Mouse (Mus musculus): ENCODE measurements at regions not wholly inside any gene's neighbourhood (a gene's known extent, or its start where the extent isn't known, plus 50 kb on each side); places are given as distances from the start of the nearest gene placed in this dataset.

- Histone ChIP-seq H3K27me3 (replicated peaks) (no peaks in the 10 kb centered on the region), H3K4me2 (no peak overlapping the region), H3K9ac (no peak overlapping the region), H3K4me3 (no peak overlapping the region), H3K9me3 (replicated peaks) (no peaks in the 10 kb centered on the region), H3K4me1 (no peaks in the 10 kb centered on the region), H3K36me3 (no peaks in the 10 kb centered on the region), H3K27ac (no peak overlapping the region)
- ATAC-seq = no peak
- WGBS (ENCODE audit: insufficient replicate concordance) = 86% methylated on average over 2 of the region's 2 CpGs
These were observed 1172.6 kb upstream of the Lrrc6 start for GRCm38 (mm10) chr15:67673276-67673675.

- H3K4me2 ChIP-seq = no peak overlapping the region
- no peak overlapping the region for H3K4me3 ChIP-seq
- no peak for ATAC-seq
- H3K27ac ChIP-seq = no peak overlapping the region
- no peaks in the 10 kb centered on the region for H3K4me1 ChIP-seq
- WGBS (ENCODE audit: insufficient replicate concordance) = 18% methylated on average over 1 of the region's 1 CpGs
- no peaks in the 10 kb centered on the region for H3K36me3 ChIP-seq
- no peaks in the 10 kb centered on the region for H3K9me3 ChIP-seq (replicated peaks)
- H3K27me3 ChIP-seq (replicated peaks) = no peaks in the 10 kb centered on the region
- H3K9ac ChIP-seq = no peak overlapping the region
These were observed 1135.4 kb upstream of the Lrrc6 start for GRCm38 (mm10) chr15:67636155-67636554.

GRCm38 (mm10) chr15:67626704-67627287, 1126.1 kb upstream of the Lrrc6 start:
- Histone ChIP-seq H3K9me3 (replicated peaks) (no peaks in the 10 kb centered on the region), H3K4me2 (no peak overlapping the region), H3K27me3 (replicated peaks) (no peaks in the 10 kb centered on the region), H3K9ac (no peak overlapping the region), H3K36me3 (no peaks in the 10 kb centered on the region), H3K4me1 (no peaks in the 10 kb centered on the region), H3K27ac (no peak overlapping the region), H3K4me3 (no peak overlapping the region)
- no peak for ATAC-seq
- 63% methylated on average over 3 of the region's 3 CpGs for WGBS (ENCODE audit: insufficient replicate concordance)

- Histone ChIP-seq H3K27ac (no peak overlapping the region), H3K9ac (no peak overlapping the region)
- WGBS (ENCODE audit: insufficient replicate concordance) = 43% methylated on average over 3 of the region's 3 CpGs
These were observed 1111.2 kb upstream of the Lrrc6 start for GRCm38 (mm10) chr15:67611896-67612295.

GRCm38 (mm10) chr15:67598426-67598825, 1097.7 kb upstream of the Lrrc6 start:
- Histone ChIP-seq H3K4me2 (no peak overlapping the region), H3K9ac (no peak overlapping the region), H3K9me3 (replicated peaks) (no peaks in the 10 kb centered on the region), H3K4me1 (no peaks in the 10 kb centered on the region), H3K27me3 (replicated peaks) (no peaks in the 10 kb centered on the region), H3K27ac (no peak overlapping the region), H3K36me3 (no peaks in the 10 kb centered on the region), H3K4me3 (no peak overlapping the region)
- 60% methylated on average over 4 of the region's 4 CpGs for WGBS (ENCODE audit: insufficient replicate concordance)
- ATAC-seq = no peak

More at GRCm38 (mm10) chr15:67611896-67612295, 1111.2 kb upstream of the Lrrc6 start:
- Histone ChIP-seq H3K4me1 (no peaks in the 10 kb centered on the region), H3K4me3 (no peak overlapping the region), H3K36me3 (no peaks in the 10 kb centered on the region), H3K9me3 (replicated peaks) (no peaks in the 10 kb centered on the region), H3K4me2 (no peak overlapping the region), H3K27me3 (replicated peaks) (no peaks in the 10 kb centered on the region)
- no peak for ATAC-seq

GRCm38 (mm10) chr15:67576581-67576980, 1075.9 kb upstream of the Lrrc6 start:
- no peaks in the 10 kb centered on the region for H3K4me1 ChIP-seq
- WGBS (ENCODE audit: insufficient replicate concordance) = 58% methylated on average over 1 of the region's 1 CpGs
- H3K27ac ChIP-seq = no peak overlapping the region
- no peak overlapping the region for H3K4me3 ChIP-seq
- no peaks in the 10 kb centered on the region for H3K36me3 ChIP-seq
- no peaks in the 10 kb centered on the region for H3K9me3 ChIP-seq (replicated peaks)
- H3K9ac ChIP-seq = no peak overlapping the region
- no peaks in the 10 kb centered on the region for H3K27me3 ChIP-seq (replicated peaks)
- no peak overlapping the region for H3K4me2 ChIP-seq
- no peak for ATAC-seq

- no peak for ATAC-seq
- Histone ChIP-seq H3K27ac (no peak overlapping the region), H3K4me2 (no peak overlapping the region), H3K4me1 (no peaks in the 10 kb centered on the region), H3K9me3 (replicated peaks) (no peaks in the 10 kb centered on the region), H3K27me3 (replicated peaks) (no peaks in the 10 kb centered on the region), H3K36me3 (no peaks in the 10 kb centered on the region), H3K4me3 (no peak overlapping the region), H3K9ac (no peak overlapping the region)
- 40% methylated on average over 1 of the region's 1 CpGs for WGBS (ENCODE audit: insufficient replicate concordance)
These were observed 1070.9 kb upstream of the Lrrc6 start for GRCm38 (mm10) chr15:67571614-67572013.

GRCm38 (mm10) chr15:67557304-67557703, 1056.6 kb upstream of the Lrrc6 start:
- no peaks in the 10 kb centered on the region for H3K27me3 ChIP-seq (replicated peaks)
- H3K4me1 ChIP-seq = no peaks in the 10 kb centered on the region
- WGBS (ENCODE audit: insufficient replicate concordance) = 88% methylated on average over 1 of the region's 1 CpGs
- ATAC-seq = no peak
- H3K4me3 ChIP-seq = no peak overlapping the region
- H3K27ac ChIP-seq = no peak overlapping the region
- H3K4me2 ChIP-seq = no peak overlapping the region
- no peaks in the 10 kb centered on the region for H3K36me3 ChIP-seq
- H3K9ac ChIP-seq = no peak overlapping the region
- no peaks in the 10 kb centered on the region for H3K9me3 ChIP-seq (replicated peaks)

GRCm38 (mm10) chr15:67551911-67552310, 1051.2 kb upstream of the Lrrc6 start:
- ATAC-seq = no peak
- Histone ChIP-seq H3K4me2 (no peak overlapping the region), H3K36me3 (no peaks in the 10 kb centered on the region), H3K9me3 (replicated peaks) (no peaks in the 10 kb centered on the region), H3K9ac (no peak overlapping the region), H3K27me3 (replicated peaks) (no peaks in the 10 kb centered on the region), H3K4me1 (no peaks in the 10 kb centered on the region), H3K4me3 (no peak overlapping the region), H3K27ac (no peak overlapping the region)
- WGBS (ENCODE audit: insufficient replicate concordance) = 58% methylated on average over 2 of the region's 2 CpGs

GRCm38 (mm10) chr15:67546896-67547400, 1046.2 kb upstream of the Lrrc6 start:
- H3K4me2 ChIP-seq = no peak overlapping the region
- H3K36me3 ChIP-seq = no peaks in the 10 kb centered on the region

GRCm38 (mm10) chr15:67545745-67546144, 1045.0 kb upstream of the Lrrc6 start:
- 25% methylated on average over 6 of the region's 6 CpGs for WGBS (ENCODE audit: insufficient replicate concordance)
- H3K4me1 ChIP-seq = no peaks in the 10 kb centered on the region
- no peak for ATAC-seq
- no peak overlapping the region for H3K9ac ChIP-seq
- no peak overlapping the region for H3K4me3 ChIP-seq
- no peak overlapping the region for H3K27ac ChIP-seq
- H3K36me3 ChIP-seq = no peaks in the 10 kb centered on the region
- H3K4me2 ChIP-seq = no peak overlapping the region
- no peaks in the 10 kb centered on the region for H3K9me3 ChIP-seq (replicated peaks)
- H3K27me3 ChIP-seq (replicated peaks) = no peaks in the 10 kb centered on the region

More at GRCm38 (mm10) chr15:67546896-67547400, 1046.2 kb upstream of the Lrrc6 start:
- H3K4me1 ChIP-seq = no peaks in the 10 kb centered on the region
- 73% methylated on average over 1 of the region's 1 CpGs for WGBS (ENCODE audit: insufficient replicate concordance)
- no peak for ATAC-seq
- no peaks in the 10 kb centered on the region for H3K27me3 ChIP-seq (replicated peaks)
- no peak overlapping the region for H3K4me3 ChIP-seq
- no peak overlapping the region for H3K9ac ChIP-seq
- no peak overlapping the region for H3K27ac ChIP-seq
- H3K9me3 ChIP-seq (replicated peaks) = no peaks in the 10 kb centered on the region

GRCm38 (mm10) chr15:67513722-67514121, 1013.0 kb upstream of the Lrrc6 start:
- H3K36me3 ChIP-seq = no peaks in the 10 kb centered on the region
- H3K27ac ChIP-seq = no peak overlapping the region
- no peak overlapping the region for H3K9ac ChIP-seq
- no peak overlapping the region for H3K4me3 ChIP-seq
- no peaks in the 10 kb centered on the region for H3K27me3 ChIP-seq (replicated peaks)
- no peaks in the 10 kb centered on the region for H3K9me3 ChIP-seq (replicated peaks)
- H3K4me2 ChIP-seq = no peak overlapping the region
- no peak for ATAC-seq
- H3K4me1 ChIP-seq = no peaks in the 10 kb centered on the region
